Mouse (Mus musculus): ENCODE results near the gene Dcst1. TPM values are rescaled to one million over a fixed set of nuclear protein-coding genes. Genes with fewer than 3 reads are reported as not detected.

Dcst1 gene
- polyA plus RNA-seq, 1 experiment = 74.5 TPM

- TF ChIP-seq CTCF (IDR thresholded peaks at IDR 0.05; ENCODE audit: control insufficient read depth, insufficient read depth, insufficient replicate concordance, low read depth, low read length) (no peak), POLR2A (IDR thresholded peaks at IDR 0.05; ENCODE audit: control insufficient read depth, low read depth, low read length) (no peak)
Measured at GRCm38 (mm10) chr3:89337062-89337720, 27.9 kb downstream of the Dcst1 start.

GRCm38 (mm10) chr3:89336529-89336928 is 28.5 kb downstream of the Dcst1 start:
- Histone ChIP-seq H3K27me3 (ENCODE audit: control insufficient read depth, insufficient read depth, low read length) (no peaks in the 10 kb centered on the region), H3K4me3 (ENCODE audit: control insufficient read depth, low read depth, low read length) (no peak overlapping the region), H3K4me1 (ENCODE audit: control insufficient read depth, insufficient read depth, low read length) (peaks cover 26% of the 10 kb centered on the region), H3K36me3 (ENCODE audit: control insufficient read depth, insufficient read depth, low read length) (no peaks in the 10 kb centered on the region), H3K27ac (ENCODE audit: control insufficient read depth, insufficient read depth, low read depth, low read length) (no peak overlapping the region)
- TF ChIP-seq POLR2A (IDR thresholded peaks at IDR 0.05; ENCODE audit: control insufficient read depth, low read depth, low read length) (no peak), CTCF (IDR thresholded peaks at IDR 0.05; ENCODE audit: control insufficient read depth, insufficient read depth, insufficient replicate concordance, low read depth, low read length) (no peak)

More at GRCm38 (mm10) chr3:89337062-89337720, 27.9 kb downstream of the Dcst1 start:
- H3K36me3 ChIP-seq (ENCODE audit: control insufficient read depth, insufficient read depth, low read length) = no peaks in the 10 kb centered on the region
- peaks cover 20% of the 10 kb centered on the region for H3K4me1 ChIP-seq (ENCODE audit: control insufficient read depth, insufficient read depth, low read length)
- peak overlapping the region; percentile 78 for H3K4me3 ChIP-seq (ENCODE audit: control insufficient read depth, low read depth, low read length)
- H3K27ac ChIP-seq (ENCODE audit: control insufficient read depth, insufficient read depth, low read depth, low read length) = no peak overlapping the region
- no peaks in the 10 kb centered on the region for H3K27me3 ChIP-seq (ENCODE audit: control insufficient read depth, insufficient read depth, low read length)

GRCm38 (mm10) chr3:89333053-89333452 is 32.0 kb downstream of the Dcst1 start:
- no peak for TF ChIP-seq POLR2A (IDR thresholded peaks at IDR 0.05; ENCODE audit: control insufficient read depth, low read depth, low read length)
- TF ChIP-seq CTCF (IDR thresholded peaks at IDR 0.05; ENCODE audit: control insufficient read depth, insufficient read depth, insufficient replicate concordance, low read depth, low read length) = no peak
- H3K36me3 ChIP-seq (ENCODE audit: control insufficient read depth, insufficient read depth, low read length) = no peaks in the 10 kb centered on the region
- H3K4me3 ChIP-seq (ENCODE audit: control insufficient read depth, low read depth, low read length) = peak overlapping the region; percentile 2
- H3K27me3 ChIP-seq (ENCODE audit: control insufficient read depth, insufficient read depth, low read length) = no peaks in the 10 kb centered on the region
- no peak overlapping the region for H3K27ac ChIP-seq (ENCODE audit: control insufficient read depth, insufficient read depth, low read depth, low read length)
- peaks cover 32% of the 10 kb centered on the region for H3K4me1 ChIP-seq (ENCODE audit: control insufficient read depth, insufficient read depth, low read length)

DNA sequence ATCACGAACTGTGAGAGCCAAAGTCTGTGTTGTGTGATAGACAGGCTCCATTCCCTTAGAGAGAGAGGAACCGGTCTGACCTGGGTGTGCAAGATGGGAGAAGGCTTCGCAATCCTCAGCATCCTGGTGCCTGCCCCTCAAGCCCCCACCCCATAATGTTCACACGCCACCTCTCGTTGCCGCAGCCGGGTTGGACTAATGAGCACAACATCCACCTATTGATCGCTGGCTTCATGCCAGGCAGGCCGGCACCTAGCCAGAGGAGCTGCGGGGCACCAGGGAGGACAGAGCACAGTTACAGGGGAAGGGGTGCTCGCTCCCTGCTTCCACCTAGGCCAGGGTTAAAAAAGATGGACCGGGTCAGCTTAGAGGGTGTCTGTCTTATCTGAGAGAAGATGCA is 32.6 kb downstream of the Dcst1 start:
- Histone ChIP-seq H3K27me3 (ENCODE audit: control insufficient read depth, insufficient read depth, low read length) (no peaks in the 10 kb centered on the region), H3K27ac (ENCODE audit: control insufficient read depth, insufficient read depth, low read depth, low read length) (no peak overlapping the region), H3K4me3 (ENCODE audit: control insufficient read depth, low read depth, low read length) (peak overlapping the region; percentile 78), H3K36me3 (ENCODE audit: control insufficient read depth, insufficient read depth, low read length) (no peaks in the 10 kb centered on the region), H3K4me1 (ENCODE audit: control insufficient read depth, insufficient read depth, low read length) (peaks cover 28% of the 10 kb centered on the region)
- TF ChIP-seq CTCF (IDR thresholded peaks at IDR 0.05; ENCODE audit: control insufficient read depth, insufficient read depth, insufficient replicate concordance, low read depth, low read length) = no peak
- no peak for TF ChIP-seq POLR2A (IDR thresholded peaks at IDR 0.05; ENCODE audit: control insufficient read depth, low read depth, low read length)

GRCm38 (mm10) chr3:89332013-89332412 is 33.0 kb downstream of the Dcst1 start:
- H3K27me3 ChIP-seq (ENCODE audit: control insufficient read depth, insufficient read depth, low read length) = no peaks in the 10 kb centered on the region
- TF ChIP-seq CTCF (IDR thresholded peaks at IDR 0.05; ENCODE audit: control insufficient read depth, insufficient read depth, insufficient replicate concordance, low read depth, low read length) (no peak), POLR2A (IDR thresholded peaks at IDR 0.05; ENCODE audit: control insufficient read depth, low read depth, low read length) (no peak)
- peaks cover 25% of the 10 kb centered on the region for H3K4me1 ChIP-seq (ENCODE audit: control insufficient read depth, insufficient read depth, low read length)
- H3K27ac ChIP-seq (ENCODE audit: control insufficient read depth, insufficient read depth, low read depth, low read length) = peak overlapping the region; percentile 41; the same call in 1 of the 2 replicates
- peak overlapping the region; percentile 78 for H3K4me3 ChIP-seq (ENCODE audit: control insufficient read depth, low read depth, low read length)
- H3K36me3 ChIP-seq (ENCODE audit: control insufficient read depth, insufficient read depth, low read length) = no peaks in the 10 kb centered on the region

DNA sequence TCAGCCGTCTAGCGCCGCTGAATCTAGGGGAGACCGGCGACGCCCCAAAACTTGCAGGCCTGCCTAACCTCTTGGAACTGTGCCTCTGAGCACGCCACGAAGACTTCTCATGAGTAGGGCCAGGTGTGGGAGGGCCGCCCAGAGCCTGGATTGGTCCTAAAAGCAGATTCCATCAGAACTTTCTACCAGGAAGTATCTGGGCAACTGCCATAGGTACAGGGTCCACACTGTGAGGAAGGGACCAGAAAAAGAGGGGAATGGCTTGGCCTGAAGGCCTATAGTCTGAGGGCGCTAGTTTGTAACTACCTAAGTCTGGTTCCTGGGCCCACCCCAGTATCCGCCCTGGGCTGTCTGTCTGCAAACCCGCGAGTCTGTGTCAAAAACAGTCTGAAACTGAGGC is 33.5 kb downstream of the Dcst1 start:
- Histone ChIP-seq H3K27me3 (ENCODE audit: control insufficient read depth, insufficient read depth, low read length) (no peaks in the 10 kb centered on the region), H3K4me3 (ENCODE audit: control insufficient read depth, low read depth, low read length) (peak overlapping the region; percentile 78), H3K27ac (ENCODE audit: control insufficient read depth, insufficient read depth, low read depth, low read length) (peak overlapping the region; percentile 41; the same call in 1 of the 2 replicates), H3K36me3 (ENCODE audit: control insufficient read depth, insufficient read depth, low read length) (no peaks in the 10 kb centered on the region), H3K4me1 (ENCODE audit: control insufficient read depth, insufficient read depth, low read length) (peaks cover 25% of the 10 kb centered on the region)
- TF ChIP-seq CTCF (IDR thresholded peaks at IDR 0.05; ENCODE audit: control insufficient read depth, insufficient read depth, insufficient replicate concordance, low read depth, low read length) (no peak), POLR2A (IDR thresholded peaks at IDR 0.05; ENCODE audit: control insufficient read depth, low read depth, low read length) (no peak)

GRCm38 (mm10) chr3:89330948-89331347 is 34.1 kb downstream of the Dcst1 start:
- H3K27ac ChIP-seq (ENCODE audit: control insufficient read depth, insufficient read depth, low read depth, low read length) = no peak overlapping the region
- TF ChIP-seq CTCF (IDR thresholded peaks at IDR 0.05; ENCODE audit: control insufficient read depth, insufficient read depth, insufficient replicate concordance, low read depth, low read length) (no peak), POLR2A (IDR thresholded peaks at IDR 0.05; ENCODE audit: control insufficient read depth, low read depth, low read length) (no peak)
- H3K36me3 ChIP-seq (ENCODE audit: control insufficient read depth, insufficient read depth, low read length) = no peaks in the 10 kb centered on the region
- H3K27me3 ChIP-seq (ENCODE audit: control insufficient read depth, insufficient read depth, low read length) = no peaks in the 10 kb centered on the region
- H3K4me1 ChIP-seq (ENCODE audit: control insufficient read depth, insufficient read depth, low read length) = peaks cover 25% of the 10 kb centered on the region
- H3K4me3 ChIP-seq (ENCODE audit: control insufficient read depth, low read depth, low read length) = peak overlapping the region; percentile 78
